Mouse (Mus musculus) gastrocnemius, postnatal 14 days (tissue): ENCODE results near the gene Rab9b. TPM values are rescaled to one million over a fixed set of nuclear protein-coding genes. Genes with fewer than 3 reads are reported as not detected.

Source experiments
- DNase-seq: peaks from one replicate; pipeline ENCODE4 v3.0.0; 2021; ENCODE audit warnings: mixed read lengths
- intact Hi-C: fragments of 180-260 bp; cut with DNase I; formaldehyde crosslinking; loops from one replicate; pipeline ENCODE4 v1.15.1; 2025; ENCODE audit warnings: low total_unique reads
- long read RNA-seq, 2 experiments: library from polyadenylated mRNA; stranded (forward); transcript quantifications; one replicate each; pipeline ENCODE4 v2.0.0; 2021
- total RNA-seq, 2 experiments: library from RNA; stranded (reverse); gene quantifications; 2 replicates each; pipeline ENCODE4 v1.2.3; 2021

The Rab9b gene
- total RNA-seq, result under 1 TPM; 0.13 to 0.16 TPM
- long read RNA-seq, experiment 1, partial matches to known transcripts, result 0 of 1 reads
- long read RNA-seq, experiment 1, other reads (novel, unspliced or antisense), result 1 of 1 reads
- long read RNA-seq, experiment 2, result 0 reads

DNA sequence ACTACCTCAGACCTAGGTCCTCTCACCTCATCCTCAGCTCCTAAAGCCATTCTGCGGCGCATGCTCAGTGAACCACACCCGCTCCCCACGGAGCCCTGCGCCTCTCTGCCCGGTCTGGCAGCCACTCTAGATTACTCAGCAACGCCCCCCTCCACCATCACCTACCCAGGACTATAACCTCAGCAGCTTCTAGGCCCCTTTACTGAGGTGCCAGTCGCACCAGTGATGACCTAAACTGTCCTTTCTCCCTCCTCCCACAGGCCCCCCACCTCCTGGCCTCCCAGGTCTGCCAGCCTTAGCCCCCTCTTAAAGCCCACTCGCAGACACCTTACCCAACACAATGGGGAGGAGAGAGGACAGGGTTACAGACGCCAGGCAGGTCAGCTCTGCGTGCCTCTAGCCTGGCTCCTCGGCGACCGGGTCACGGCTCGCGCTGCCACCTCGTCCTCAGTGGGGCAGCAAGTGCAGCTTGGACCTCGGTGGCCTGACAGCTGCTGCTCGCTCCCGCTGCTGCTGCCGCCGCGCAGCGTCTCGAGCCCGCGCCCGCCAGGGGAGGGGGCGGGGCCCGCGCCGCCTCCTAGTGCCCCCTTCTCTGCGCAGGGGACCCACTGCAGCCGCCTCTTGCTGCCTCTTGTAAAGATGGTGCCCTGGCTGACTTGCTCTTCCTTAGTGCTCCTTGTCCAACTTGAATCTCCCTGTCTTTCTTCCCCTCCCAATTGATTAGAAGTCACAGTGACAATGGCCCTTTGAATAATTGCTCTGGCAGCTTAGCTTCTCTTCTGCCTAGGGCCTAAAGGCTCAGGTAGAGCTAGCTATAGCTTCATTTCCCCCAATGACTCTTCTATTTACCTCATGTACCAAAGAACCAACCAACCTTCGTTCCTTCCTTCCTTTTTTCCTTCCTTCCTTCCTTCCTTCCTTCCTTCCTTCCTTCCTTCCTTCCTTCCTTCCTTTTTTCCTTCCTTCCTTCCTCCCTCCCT lies at the start of gene Rab9b:
Rab9b (minus strand) TSS at position 695 of the 980 bp plus-strand sequence.
- no peak for DNase-seq
- intact Hi-C loops, result no loop called here

DNA sequence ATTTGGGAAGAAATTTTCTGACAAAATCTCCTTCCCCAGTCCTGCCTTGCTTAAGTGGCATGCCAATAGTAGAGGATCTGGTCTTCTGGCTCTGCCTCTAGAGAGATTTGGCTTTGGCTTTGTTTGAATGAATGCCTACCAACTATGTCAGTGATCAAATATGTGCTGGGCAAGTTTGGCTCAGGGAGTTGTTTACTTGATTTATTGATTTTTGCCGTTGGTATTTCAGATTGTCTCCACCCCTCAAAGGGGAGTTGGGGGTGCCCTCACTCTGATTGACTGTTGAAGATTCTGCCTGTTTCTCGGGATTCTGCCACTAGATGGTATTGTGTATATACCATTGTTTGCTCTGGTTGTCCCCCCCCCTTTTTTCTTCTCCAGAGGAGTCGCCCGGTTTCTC lies 35.8 kb upstream of the Rab9b start:
- intact Hi-C loops, result no loop called here

DNA sequence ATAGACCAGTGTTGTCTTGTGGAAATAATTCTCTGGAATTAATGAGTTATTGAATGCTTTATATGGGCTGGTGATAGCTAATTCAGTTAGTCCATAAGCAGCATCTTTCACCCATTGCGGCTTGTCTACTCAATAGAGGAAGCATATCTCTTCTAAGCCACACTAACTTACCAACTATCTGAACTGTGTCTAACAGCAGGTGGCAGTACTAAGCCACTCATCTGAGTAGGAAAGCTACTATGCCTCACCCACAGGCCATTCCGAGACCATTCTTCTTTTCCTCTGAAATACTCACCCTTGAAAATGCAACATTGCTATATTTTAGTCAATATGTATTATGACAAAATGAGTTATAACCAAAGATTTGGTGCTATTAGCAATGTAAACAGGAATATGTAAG lies 27.2 kb upstream of the Rab9b start:
- intact Hi-C loops, result no loop called here
- DNase-seq, result no peak

More for the DNA sequence above, 35.8 kb upstream of the Rab9b start:
- no peak for DNase-seq

DNA sequence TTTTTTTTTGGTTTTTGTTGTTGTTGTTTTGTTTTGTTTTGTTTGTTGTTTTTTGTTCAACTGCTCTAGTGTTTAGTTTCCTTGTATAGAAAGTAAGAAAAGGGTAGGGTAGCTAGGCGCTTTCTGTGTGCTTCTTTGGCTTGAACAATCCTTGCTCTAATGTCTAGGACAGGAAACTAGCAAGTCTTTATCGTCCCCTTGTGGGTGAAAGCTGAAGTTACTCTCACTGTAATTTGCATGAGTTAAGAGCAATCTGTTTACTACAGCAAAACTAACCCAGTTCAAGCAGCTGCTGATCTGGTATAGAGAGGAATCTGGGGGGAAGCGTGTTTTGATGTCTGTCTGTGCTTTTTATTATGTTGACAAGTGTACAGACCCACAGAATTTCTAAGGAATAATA lies 18.3 kb downstream of the Rab9b start:
- no peak for DNase-seq
- intact Hi-C loops, result no loop called here

DNA sequence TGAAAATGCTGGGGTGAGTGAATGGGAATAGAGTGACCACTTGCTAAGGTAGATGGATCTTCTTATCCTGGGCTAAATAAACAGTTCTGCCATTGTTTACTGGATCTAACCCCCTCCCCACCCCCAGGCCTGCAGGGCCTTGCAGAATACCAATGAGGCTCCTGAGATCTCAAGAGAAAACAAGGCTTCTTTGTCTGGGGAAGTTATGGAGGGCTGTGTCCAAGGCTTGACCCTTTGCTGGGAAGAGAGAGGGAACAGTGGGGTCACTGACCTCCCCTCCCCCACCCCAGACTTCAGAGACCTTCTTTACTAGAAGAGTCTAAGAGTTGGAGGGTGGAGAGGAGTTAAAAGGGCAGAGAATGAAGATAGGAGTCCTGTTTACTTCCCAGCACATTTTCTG lies 39.9 kb downstream of the Rab9b start:
- DNase-seq, result no peak
- intact Hi-C loops, result no loop called here

DNA sequence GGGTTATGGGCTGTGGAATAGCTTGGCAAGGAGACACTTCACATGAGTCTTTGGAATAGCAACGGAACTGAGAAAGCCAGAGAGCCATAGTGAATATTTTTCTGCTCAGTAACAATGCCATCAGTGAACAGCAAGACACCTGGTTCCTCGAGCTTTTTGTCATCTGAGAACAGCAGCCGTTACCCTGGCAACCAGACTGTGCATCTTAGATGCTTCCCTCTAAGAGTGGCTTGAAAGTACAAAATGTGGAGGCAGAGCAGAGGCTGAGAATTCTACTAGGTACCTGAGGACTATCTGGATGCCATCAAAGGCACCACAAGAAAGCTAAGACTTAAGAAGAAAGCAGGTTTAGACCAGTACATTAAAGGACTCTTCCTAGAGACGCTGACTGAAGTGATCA lies 43.5 kb downstream of the Rab9b start:
- DNase-seq, result no peak
- intact Hi-C loops, result no loop called here

DNA sequence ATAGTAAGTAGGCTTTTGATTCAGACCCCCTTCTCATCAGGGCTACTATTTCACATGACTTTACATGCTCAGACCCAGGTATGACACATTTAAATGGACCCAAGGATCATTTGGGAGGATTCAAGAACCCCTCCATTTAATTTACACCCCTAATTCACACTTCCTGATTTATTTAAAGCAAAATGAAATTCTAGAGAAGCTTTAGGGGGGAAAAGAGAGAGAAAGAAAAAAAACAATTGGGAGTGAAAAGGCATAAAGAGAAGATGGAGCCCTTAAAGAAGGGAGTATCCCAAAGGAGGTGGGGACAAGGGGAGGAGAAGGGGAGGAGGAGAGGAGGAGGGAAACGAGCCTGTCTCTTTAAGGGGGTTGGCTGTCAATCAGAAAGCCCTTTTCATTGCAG lies 46.2 kb downstream of the Rab9b start, which contains the start of gene Plp1:
Plp1 (plus strand) TSS at position 301 of the 400 bp plus-strand sequence.
- intact Hi-C loops, result no loop called here
- no peak for DNase-seq

DNA sequence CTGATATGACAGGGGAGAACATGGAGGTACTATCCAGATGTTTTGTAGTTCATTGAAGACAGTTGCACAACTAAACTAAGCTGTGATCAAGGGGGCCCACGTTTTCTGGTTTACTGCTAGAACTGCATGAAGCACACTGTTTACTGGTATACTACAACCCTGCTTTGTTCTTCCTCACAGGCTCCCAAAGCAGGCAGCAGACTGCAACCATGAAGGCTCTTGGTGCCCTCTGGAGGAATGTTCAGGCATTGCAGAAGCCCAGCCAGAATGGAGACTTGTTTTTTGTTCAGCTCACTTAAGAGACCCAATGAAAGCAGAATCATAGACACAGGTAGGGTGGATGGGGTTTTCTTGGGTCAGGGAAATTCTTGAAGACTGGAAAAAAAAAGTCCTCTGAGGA lies 48.3 kb downstream of the Rab9b start:
- intact Hi-C loops, result no loop called here

DNA sequence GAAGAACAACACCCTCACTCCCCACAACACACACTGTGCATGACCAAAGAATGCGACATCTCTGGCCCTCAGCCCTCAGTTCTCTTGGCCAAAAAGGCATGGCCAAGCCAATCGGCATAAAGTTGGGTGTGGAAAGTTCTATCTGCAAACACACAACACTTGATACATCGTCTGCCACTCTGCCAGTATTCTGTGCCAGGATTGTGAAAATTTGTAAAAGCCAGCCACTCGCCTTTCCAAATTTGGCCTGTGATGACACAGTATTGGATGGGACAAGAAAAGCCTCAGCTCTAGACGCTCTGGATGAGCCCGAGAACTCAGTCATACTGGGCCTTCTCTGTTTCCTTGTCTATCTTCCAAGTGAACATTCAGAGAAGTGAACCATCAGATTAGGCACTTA lies 48.8 kb downstream of the Rab9b start:
- DNase-seq, result no peak
- intact Hi-C loops, result no loop called here

More for the DNA sequence above, 48.3 kb downstream of the Rab9b start:
- peak; percentile 56 for DNase-seq

Other genes with a start within 250 kb of the Rab9b start
- gene Tceal1, start 160.8 kb downstream of the Rab9b start, total RNA-seq, result 1 to 10 TPM; 2.6 to 2.8 TPM
- gene Morf4l2, start 125.1 kb downstream of the Rab9b start, total RNA-seq, result 100 to 1,000 TPM; 149 to 161 TPM
- not detected for gene Glra4, start 88.6 kb downstream of the Rab9b start, total RNA-seq
- 10 to 100 TPM in 1 of 2 experiments, 1 to 10 TPM in 1; 5.6 to 14.5 TPM for gene Plp1, start 46.1 kb downstream of the Rab9b start, total RNA-seq
- gene H2bfm, start 58.6 kb upstream of the Rab9b start, total RNA-seq, result not detected
- 1 to 10 TPM; 7.3 to 9.3 TPM for gene Tmsb15b2, start 106.7 kb upstream of the Rab9b start, total RNA-seq
- under 1 TPM in 1 of 2 experiments, not detected in 1; 0.94 TPM for gene Tmsb15l, start 108.1 kb upstream of the Rab9b start, total RNA-seq
- gene Tmsb15b1, start 108.1 kb upstream of the Rab9b start, total RNA-seq, result 1 to 10 TPM; 1.8 to 4.9 TPM
- gene Zcchc18, start 124.4 kb upstream of the Rab9b start, total RNA-seq, result under 1 TPM in 1 of 2 experiments, not detected in 1; 0.16 TPM
- gene Slc25a53, start 169.5 kb upstream of the Rab9b start, total RNA-seq, result 1 to 10 TPM; 2.9 to 4.2 TPM
- gene Fam199x, start 180.8 kb upstream of the Rab9b start, total RNA-seq, result 1 to 10 TPM; 3.6 to 3.7 TPM